ENCODE assay signal across 19 mouse cellular contexts in the genomic region with DNA sequence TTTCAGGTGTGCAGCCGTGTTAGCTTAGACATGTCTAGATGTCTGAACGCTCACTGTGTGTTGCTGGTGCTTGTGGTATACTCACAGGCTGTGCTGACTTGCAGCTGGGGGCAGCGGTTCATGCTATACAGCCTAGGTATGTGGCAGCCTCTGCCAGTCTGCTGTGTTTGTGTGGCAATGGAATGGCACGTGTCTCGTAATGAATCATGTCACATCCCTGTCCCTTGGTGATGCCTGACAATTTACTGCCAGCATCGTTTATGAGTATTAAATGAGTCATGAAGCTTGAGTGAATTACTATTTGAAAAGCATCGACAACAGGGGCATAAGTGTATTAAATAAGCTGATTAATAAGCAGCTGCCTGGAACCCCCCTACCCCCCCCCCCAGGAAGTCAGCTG. TPM values are rescaled to one million over a fixed set of nuclear protein-coding genes. Genes with fewer than 3 reads are reported as not detected.
DNase-seq lines count a peak whose midpoint lies in the region; ATAC-seq and TF ChIP-seq lines count a peak whose summit lies in the region.
"Had no signal": no experiment of that assay in that cellular context is flagged by ENCODE, and none has a peak within 500 bp of the region (broad histone marks: within the 10 kb centered on the region; RNA-seq: fewer than 3 reads in every experiment).

No protein-coding gene starts in this region.

- H3K27ac ChIP-seq in hindbrain, embryonic 14.5 days: no peak overlapping the region
- H3K27ac ChIP-seq in hindbrain, embryonic 10.5 days: no peak overlapping the region
- H3K27ac ChIP-seq in neural tube, embryonic 14.5 days (ENCODE audit: low read depth, low read length): no peak overlapping the region
- H3K27ac ChIP-seq in intestine, postnatal 0 days (ENCODE audit: low read depth, low read length): no peak overlapping the region
- H3K27ac ChIP-seq: embryonic facial prominence, embryonic 15.5 days; forebrain, embryonic 10.5 days; gastrocnemius, adult 2 months had no signal

- 69% methylated on average over 7 of the region's 7 CpGs for WGBS in hindbrain, embryonic 14.5 days
- 87% methylated on average over 7 of the region's 7 CpGs for WGBS in hindbrain, embryonic 10.5 days
- WGBS in neural tube, embryonic 14.5 days: 67% methylated on average over 7 of the region's 7 CpGs
- WGBS in intestine, postnatal 0 days: 89% methylated on average over 7 of the region's 7 CpGs

- TF ChIP-seq CTCF in intestine, postnatal 0 days (IDR thresholded peaks at IDR 0.05; ENCODE audit: low read depth): no peak

- peak; percentile 49; the same call in 1 of the 2 replicates for ATAC-seq in hindbrain, embryonic 14.5 days (ENCODE audit: low FRiP score)
- peak; percentile 64; the same call in 1 of the 2 replicates for ATAC-seq in neural tube, embryonic 14.5 days (ENCODE audit: low read depth)
- no peak for ATAC-seq in intestine, postnatal 0 days
- ATAC-seq: activated CD4-positive, CD25-positive, alpha-beta regulatory T cell, adult 4 months; forebrain, embryonic 14.5 days; Patski had no signal

- H3K4me2 ChIP-seq in hindbrain, embryonic 14.5 days (replicated peaks): no peak overlapping the region
- H3K4me2 ChIP-seq in neural tube, embryonic 14.5 days (ENCODE audit: low read depth, low read length): no peak overlapping the region
- no peak overlapping the region for H3K4me2 ChIP-seq in intestine, postnatal 0 days (replicated peaks; ENCODE audit: low read depth)
- H3K4me2 ChIP-seq: embryonic facial prominence, embryonic 15.5 days; heart, embryonic 12.5 days had no signal

- no peak overlapping the region for H3K4me3 ChIP-seq in hindbrain, embryonic 14.5 days (replicated peaks; ENCODE audit: low read length)
- no peak overlapping the region for H3K4me3 ChIP-seq in hindbrain, embryonic 10.5 days
- H3K4me3 ChIP-seq in neural tube, embryonic 14.5 days (ENCODE audit: low read depth, low read length): no peak overlapping the region
- H3K4me3 ChIP-seq in intestine, postnatal 0 days (ENCODE audit: low read depth, low read length): no peak overlapping the region
- H3K4me3 ChIP-seq: embryonic facial prominence, embryonic 15.5 days; erythroblast, embryonic 14.5 days; forebrain, embryonic 10.5 days; gastrocnemius, adult 2 months; heart, embryonic 12.5 days had no signal

- no peaks in the 10 kb centered on the region for H3K4me1 ChIP-seq in hindbrain, embryonic 14.5 days (replicated peaks; ENCODE audit: control insufficient read depth, insufficient read depth, low read length)
- 0 out of 2 replicates have a peak, but pooled peaks cover 7% of the 10 kb centered on the region for H3K4me1 ChIP-seq in hindbrain, embryonic 10.5 days (replicated peaks)
- H3K4me1 ChIP-seq in neural tube, embryonic 14.5 days (ENCODE audit: control insufficient read depth, insufficient read depth, low read length): no peaks in the 10 kb centered on the region
- H3K4me1 ChIP-seq in intestine, postnatal 0 days (replicated peaks; ENCODE audit: control insufficient read depth, insufficient read depth, low read length): no peaks in the 10 kb centered on the region

- no peak for DNase-seq in hindbrain, embryonic 14.5 days (ENCODE audit: low spot score)
- no peak for DNase-seq in hindbrain, embryonic 10.5 days (ENCODE audit: low spot score)
- peak; percentile 43 for DNase-seq in retina, postnatal 1 day
- no peak for DNase-seq in retina, embryonic 14.5 days (ENCODE audit: low spot score)
- DNase-seq: adrenal gland, postnatal 36 days; cerebellum, adult 8-10 months; embryo, embryonic 11 days; gastrocnemius, adult 2 months; gastrocnemius, postnatal 25 days had no signal

- no peak overlapping the region for H3K9ac ChIP-seq in hindbrain, embryonic 14.5 days
- H3K9ac ChIP-seq in neural tube, embryonic 14.5 days (replicated peaks; ENCODE audit: low read depth, low read length): no peak overlapping the region
- H3K9ac ChIP-seq in intestine, postnatal 0 days (ENCODE audit: low read depth, low read length): no peak overlapping the region
- H3K9ac ChIP-seq: embryonic facial prominence, embryonic 15.5 days; heart, embryonic 12.5 days had no signal

- no peaks in the 10 kb centered on the region for H3K27me3 ChIP-seq in hindbrain, embryonic 14.5 days (ENCODE audit: control insufficient read depth, insufficient read depth, low read length)
- H3K27me3 ChIP-seq in hindbrain, embryonic 10.5 days (ENCODE audit: insufficient read depth, poor library complexity, severe bottlenecking): peaks cover 3% of the 10 kb centered on the region; the same call in 1 of the 2 replicates
- no peaks in the 10 kb centered on the region for H3K27me3 ChIP-seq in neural tube, embryonic 14.5 days (ENCODE audit: control insufficient read depth, insufficient read depth, low read length)
- no peaks in the 10 kb centered on the region for H3K27me3 ChIP-seq in intestine, postnatal 0 days (replicated peaks; ENCODE audit: control insufficient read depth, insufficient read depth, low read length)

- H3K9me3 ChIP-seq in hindbrain, embryonic 14.5 days (ENCODE audit: control insufficient read depth, low read length): no peaks in the 10 kb centered on the region
- H3K9me3 ChIP-seq in hindbrain, embryonic 10.5 days: no peaks in the 10 kb centered on the region
- no peaks in the 10 kb centered on the region for H3K9me3 ChIP-seq in neural tube, embryonic 14.5 days (ENCODE audit: control insufficient read depth, low read length)
- H3K9me3 ChIP-seq in intestine, postnatal 0 days (ENCODE audit: control insufficient read depth): no peaks in the 10 kb centered on the region
- H3K9me3 ChIP-seq: embryonic facial prominence, embryonic 15.5 days; forebrain, embryonic 10.5 days; heart, embryonic 12.5 days had no signal

- no peaks in the 10 kb centered on the region for H3K36me3 ChIP-seq in hindbrain, embryonic 14.5 days (replicated peaks; ENCODE audit: control insufficient read depth, insufficient read depth)
- H3K36me3 ChIP-seq in hindbrain, embryonic 10.5 days: no peaks in the 10 kb centered on the region
- no peaks in the 10 kb centered on the region for H3K36me3 ChIP-seq in neural tube, embryonic 14.5 days (ENCODE audit: control insufficient read depth, insufficient read depth, low read length)
- H3K36me3 ChIP-seq in intestine, postnatal 0 days (ENCODE audit: control insufficient read depth, insufficient read depth): no peaks in the 10 kb centered on the region
- H3K36me3 ChIP-seq: embryonic facial prominence, embryonic 15.5 days; forebrain, embryonic 10.5 days; heart, embryonic 12.5 days had no signal

RNA-seq across cellular contexts. Expression of gene Hrh1, which starts 9.3 kb away (rescaled TPM):
- 0.47 and 0.85 TPM in 2 replicates for polyA plus RNA-seq in hindbrain, embryonic 14.5 days (2014; fragmentation: Nextera tagmentation; extraction: Ambion mirVana)
- 0.16 and 0.22 TPM in 2 replicates for polyA plus RNA-seq in hindbrain, embryonic 10.5 days (2016; fragmentation: Nextera tagmentation; extraction: Ambion mirVana)
- polyA plus RNA-seq in neural tube, embryonic 14.5 days (2014; fragmentation: Nextera tagmentation; extraction: Ambion mirVana): 0.18 and 0.35 TPM in 2 replicates
- polyA plus RNA-seq in intestine, postnatal 0 days (2015; fragmentation: Nextera tagmentation; extraction: Ambion mirVana): 0.46 TPM in 2 replicates
- polyA plus RNA-seq: activated CD4-positive, CD25-positive, alpha-beta regulatory T cell, adult 4 months; heart, embryonic 12.5 days; heart, embryonic 16.5 days; Patski had no signal
